Mouse (Mus musculus): Measurements from ENCODE around the gene Zcchc17. TPM values are rescaled to one million over a fixed set of nuclear protein-coding genes. Genes with fewer than 3 reads are reported as not detected.

The Zcchc17 gene
- polyA plus RNA-seq, 1 experiment from 2014 or later, result 87.1 TPM

DNA sequence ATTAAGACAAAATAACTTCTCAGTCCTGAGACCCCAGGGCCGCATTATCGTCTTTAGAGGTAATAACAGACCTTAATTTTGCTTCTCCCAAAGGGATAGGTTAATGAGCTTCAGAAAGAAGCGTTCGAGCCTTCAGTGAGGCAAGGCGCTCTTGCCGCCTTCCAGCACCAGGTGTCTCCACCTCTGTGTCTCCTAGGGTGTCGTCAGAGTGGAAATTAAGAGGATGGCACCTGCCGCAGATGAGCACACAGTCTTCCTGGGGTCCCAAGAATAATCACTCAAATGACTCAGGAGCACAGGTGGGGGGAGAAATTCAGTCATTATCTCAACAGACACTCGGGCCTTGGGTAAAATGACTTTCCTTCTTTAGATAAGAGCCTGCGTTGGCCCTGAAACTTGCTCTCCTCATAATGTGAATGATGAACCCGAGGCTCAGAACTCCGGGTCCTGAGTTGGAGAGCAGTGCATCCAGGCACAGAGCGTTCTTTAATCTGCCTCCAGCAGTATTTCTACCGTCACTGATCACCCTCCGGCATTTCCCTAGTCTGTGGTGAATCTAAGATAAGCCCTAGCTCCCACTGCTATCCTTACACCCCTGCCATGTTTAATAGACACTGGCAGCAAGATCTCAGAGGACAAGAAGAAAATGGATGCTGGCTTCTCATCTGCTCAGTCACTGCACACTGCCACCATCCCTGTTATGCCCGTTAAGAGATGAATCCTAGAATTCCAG lies 8.9 kb downstream of the Zcchc17 start:
- Histone ChIP-seq H3K27me3 (no peaks in the 10 kb centered on the region), H3K36me3 (peaks cover 78% of the 10 kb centered on the region), H3K4me3 (no peak overlapping the region), H3K9me3 (no peaks in the 10 kb centered on the region), H3K4me1 (no peaks in the 10 kb centered on the region), H3K9ac (no peak overlapping the region), H3K4me2 (replicated peaks) (no peak overlapping the region), H3K27ac (no peak overlapping the region)
- no peak for ATAC-seq (ENCODE audit: low FRiP score, low read depth)
- WGBS, result 88% methylated on average over 16 of the region's 16 CpGs

- no peak overlapping the region for H3K27ac ChIP-seq
- H3K4me1 ChIP-seq, result no peaks in the 10 kb centered on the region
- no peak overlapping the region for H3K4me2 ChIP-seq (replicated peaks)
- H3K4me3 ChIP-seq, result no peak overlapping the region
- H3K9ac ChIP-seq, result no peak overlapping the region
- no peaks in the 10 kb centered on the region for H3K27me3 ChIP-seq
- peaks cover 84% of the 10 kb centered on the region for H3K36me3 ChIP-seq
- ATAC-seq (ENCODE audit: low FRiP score, low read depth), result no peak
- no peaks in the 10 kb centered on the region for H3K9me3 ChIP-seq
- WGBS, result 90% methylated on average over 6 of the region's 6 CpGs
Measured at GRCm38 (mm10) chr4:130349666-130350065, 10.1 kb downstream of the Zcchc17 start.

GRCm38 (mm10) chr4:130341691-130342090 lies 18.1 kb downstream of the Zcchc17 start:
- H3K27ac ChIP-seq, result no peak overlapping the region
- H3K4me3 ChIP-seq, result no peak overlapping the region
- no peaks in the 10 kb centered on the region for H3K4me1 ChIP-seq
- H3K9ac ChIP-seq, result no peak overlapping the region
- no peaks in the 10 kb centered on the region for H3K27me3 ChIP-seq
- WGBS, result 28% methylated on average over 4 of the region's 4 CpGs
- no peak for ATAC-seq (ENCODE audit: low FRiP score, low read depth)
- no peak overlapping the region for H3K4me2 ChIP-seq (replicated peaks)
- H3K36me3 ChIP-seq, result peaks cover 57% of the 10 kb centered on the region
- H3K9me3 ChIP-seq, result no peaks in the 10 kb centered on the region

- peaks cover 68% of the 10 kb centered on the region for H3K36me3 ChIP-seq
- H3K9me3 ChIP-seq, result no peaks in the 10 kb centered on the region
- H3K4me3 ChIP-seq, result no peak overlapping the region
- 87% methylated on average over 5 of the region's 5 CpGs for WGBS
- H3K27ac ChIP-seq, result no peak overlapping the region
- H3K9ac ChIP-seq, result no peak overlapping the region
- H3K4me2 ChIP-seq (replicated peaks), result no peak overlapping the region
- no peak for ATAC-seq (ENCODE audit: low FRiP score, low read depth)
- H3K4me1 ChIP-seq, result no peaks in the 10 kb centered on the region
- no peaks in the 10 kb centered on the region for H3K27me3 ChIP-seq
Measured at GRCm38 (mm10) chr4:130335867-130336266, 23.9 kb downstream of the Zcchc17 start.

DNA sequence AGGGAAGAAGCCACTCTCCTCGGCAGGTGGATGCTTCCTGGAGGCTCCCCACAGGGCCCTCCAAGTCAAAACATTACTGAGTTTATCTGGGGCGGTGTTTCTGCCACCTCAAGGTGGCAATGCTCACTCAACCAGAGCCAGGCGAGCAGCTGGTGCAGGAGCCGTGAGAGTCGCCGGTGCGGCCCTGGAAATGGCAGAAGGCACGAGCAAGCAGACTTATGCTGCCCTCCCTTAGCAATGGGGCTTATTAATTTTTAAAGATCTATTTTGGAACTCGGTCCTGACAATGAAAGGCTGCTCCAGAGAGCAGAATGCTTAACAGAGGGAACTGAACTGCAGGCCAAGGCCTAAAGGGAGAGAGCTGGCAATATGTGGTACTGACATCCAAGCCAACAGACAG lies 32.4 kb downstream of the Zcchc17 start:
- Histone ChIP-seq H3K4me1 (no peaks in the 10 kb centered on the region), H3K27me3 (no peaks in the 10 kb centered on the region), H3K9ac (no peak overlapping the region), H3K4me2 (replicated peaks) (no peak overlapping the region), H3K27ac (no peak overlapping the region), H3K4me3 (no peak overlapping the region), H3K36me3 (peaks cover 84% of the 10 kb centered on the region), H3K9me3 (no peaks in the 10 kb centered on the region)
- no peak for ATAC-seq (ENCODE audit: low FRiP score, low read depth)
- WGBS, result 87% methylated on average over 9 of the region's 9 CpGs

DNA sequence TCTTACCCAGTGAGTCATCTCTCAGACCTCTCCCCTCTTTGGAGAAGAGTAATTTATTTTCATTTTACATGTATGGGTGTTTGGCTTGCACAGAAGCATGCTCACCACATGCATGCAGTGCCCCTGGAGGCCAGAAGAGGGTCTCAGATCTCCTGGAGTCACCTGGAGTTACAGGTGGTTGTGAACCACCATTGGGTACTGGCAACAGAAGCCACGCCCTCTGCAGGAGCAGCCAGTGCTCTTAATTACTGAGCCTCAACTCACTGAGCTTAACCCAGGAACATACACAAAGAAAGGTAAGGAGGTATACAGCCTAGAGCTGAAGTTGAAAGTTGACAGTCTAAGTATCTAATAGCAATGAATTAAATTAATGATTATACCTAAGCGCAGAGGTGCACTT lies 34.3 kb downstream of the Zcchc17 start:
- Histone ChIP-seq H3K27me3 (no peaks in the 10 kb centered on the region), H3K27ac (no peak overlapping the region), H3K36me3 (peaks cover 89% of the 10 kb centered on the region), H3K4me2 (replicated peaks) (no peak overlapping the region), H3K9me3 (no peaks in the 10 kb centered on the region), H3K4me3 (no peak overlapping the region), H3K9ac (no peak overlapping the region), H3K4me1 (no peaks in the 10 kb centered on the region)
- ATAC-seq (ENCODE audit: low FRiP score, low read depth), result no peak
- 91% methylated on average over 2 of the region's 2 CpGs for WGBS

DNA sequence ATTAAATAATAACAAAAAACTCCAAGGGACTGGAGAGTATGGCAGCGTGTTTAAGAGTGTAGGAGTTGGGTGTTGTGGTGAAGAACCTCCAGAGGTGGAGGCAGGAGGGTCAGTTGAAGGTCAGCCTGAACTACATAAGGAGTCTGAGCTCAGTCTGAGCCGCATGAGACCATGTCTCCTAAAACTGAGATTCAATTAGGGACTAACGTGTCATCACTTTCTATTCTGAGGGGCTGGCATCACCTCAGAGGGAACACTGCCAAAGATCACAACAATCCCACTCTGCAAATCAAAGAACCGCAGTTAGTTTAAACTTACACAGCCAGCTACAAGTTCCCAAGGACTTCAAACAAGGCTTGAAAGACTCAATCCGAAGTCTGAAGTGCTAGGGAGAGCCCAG lies 36.1 kb downstream of the Zcchc17 start:
- Histone ChIP-seq H3K4me2 (replicated peaks) (no peak overlapping the region), H3K9ac (no peak overlapping the region), H3K9me3 (no peaks in the 10 kb centered on the region), H3K27ac (no peak overlapping the region), H3K4me3 (no peak overlapping the region), H3K36me3 (peaks cover 97% of the 10 kb centered on the region), H3K4me1 (no peaks in the 10 kb centered on the region), H3K27me3 (no peaks in the 10 kb centered on the region)
- 79% methylated on average over 5 of the region's 5 CpGs for WGBS
- no peak for ATAC-seq (ENCODE audit: low FRiP score, low read depth)

DNA sequence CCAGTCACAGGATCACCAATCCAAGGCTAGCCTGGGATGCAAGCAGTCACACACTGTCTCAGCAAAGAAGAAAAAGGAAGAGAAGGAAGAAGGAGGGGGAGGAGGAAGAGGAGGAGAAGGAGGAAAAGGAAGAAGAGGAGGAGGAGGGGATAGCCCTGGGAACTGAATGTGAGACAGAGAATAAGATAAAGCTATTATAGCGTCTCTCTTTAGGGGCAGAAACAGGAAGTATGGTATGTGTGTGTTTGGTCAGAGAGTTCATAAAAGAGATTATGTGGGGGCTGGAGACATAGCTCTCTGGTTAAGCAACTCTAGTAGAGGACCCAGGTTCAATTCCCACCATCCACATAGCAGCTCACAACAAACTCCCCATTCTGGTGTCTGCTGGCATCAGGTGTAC lies 36.6 kb downstream of the Zcchc17 start:
- no peak overlapping the region for H3K4me2 ChIP-seq (replicated peaks)
- no peaks in the 10 kb centered on the region for H3K27me3 ChIP-seq
- no peak for ATAC-seq (ENCODE audit: low FRiP score, low read depth)
- no peaks in the 10 kb centered on the region for H3K4me1 ChIP-seq
- H3K4me3 ChIP-seq, result no peak overlapping the region
- H3K27ac ChIP-seq, result no peak overlapping the region
- 79% methylated on average over 1 of the region's 1 CpGs for WGBS
- no peaks in the 10 kb centered on the region for H3K9me3 ChIP-seq
- no peak overlapping the region for H3K9ac ChIP-seq
- peaks cover 97% of the 10 kb centered on the region for H3K36me3 ChIP-seq

GRCm38 (mm10) chr4:130322567-130322966 lies 37.2 kb downstream of the Zcchc17 start:
- H3K4me1 ChIP-seq, result no peaks in the 10 kb centered on the region
- 89% methylated on average over 7 of the region's 7 CpGs for WGBS
- H3K4me2 ChIP-seq (replicated peaks), result no peak overlapping the region

GRCm38 (mm10) chr4:130321640-130322039 lies 38.1 kb downstream of the Zcchc17 start:
- peaks cover 91% of the 10 kb centered on the region for H3K36me3 ChIP-seq
- H3K27ac ChIP-seq, result no peak overlapping the region
- H3K27me3 ChIP-seq, result no peaks in the 10 kb centered on the region
- H3K4me2 ChIP-seq (replicated peaks), result no peak overlapping the region
- H3K9me3 ChIP-seq, result no peaks in the 10 kb centered on the region
- 96% methylated on average over 7 of the region's 7 CpGs for WGBS
- no peak overlapping the region for H3K4me3 ChIP-seq
- no peak for ATAC-seq (ENCODE audit: low FRiP score, low read depth)
- H3K4me1 ChIP-seq, result no peaks in the 10 kb centered on the region
- no peak overlapping the region for H3K9ac ChIP-seq

More at GRCm38 (mm10) chr4:130322567-130322966, 37.2 kb downstream of the Zcchc17 start:
- no peak for ATAC-seq (ENCODE audit: low FRiP score, low read depth)
- H3K9ac ChIP-seq, result no peak overlapping the region
- H3K27ac ChIP-seq, result no peak overlapping the region
- H3K4me3 ChIP-seq, result no peak overlapping the region
- peaks cover 96% of the 10 kb centered on the region for H3K36me3 ChIP-seq
- no peaks in the 10 kb centered on the region for H3K9me3 ChIP-seq
- no peaks in the 10 kb centered on the region for H3K27me3 ChIP-seq

DNA sequence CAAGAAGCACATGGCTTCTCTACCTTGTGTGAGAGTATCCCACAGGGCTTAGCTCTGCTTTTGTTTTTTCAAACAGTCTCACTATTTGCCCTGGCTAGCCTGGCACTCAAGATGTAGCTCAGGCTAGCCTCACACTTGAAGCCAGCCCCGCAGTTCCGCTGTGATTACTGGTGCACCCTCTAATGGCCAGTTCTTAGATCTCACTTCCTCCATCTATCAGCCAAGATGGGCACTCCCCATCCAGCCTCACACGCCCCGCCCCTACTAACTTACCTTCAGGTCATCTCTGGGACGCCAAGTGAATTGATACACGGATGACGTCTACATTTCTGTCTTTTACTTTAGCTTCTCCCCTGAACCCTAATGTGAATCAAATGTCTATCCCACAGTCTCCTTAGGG lies 40.2 kb downstream of the Zcchc17 start:
- no peak overlapping the region for H3K4me2 ChIP-seq (replicated peaks)
- peaks cover 88% of the 10 kb centered on the region for H3K36me3 ChIP-seq
- H3K27me3 ChIP-seq, result no peaks in the 10 kb centered on the region
- ATAC-seq (ENCODE audit: low FRiP score, low read depth), result no peak
- 84% methylated on average over 7 of the region's 7 CpGs for WGBS
- H3K4me3 ChIP-seq, result no peak overlapping the region
- no peaks in the 10 kb centered on the region for H3K4me1 ChIP-seq
- H3K27ac ChIP-seq, result no peak overlapping the region
- H3K9me3 ChIP-seq, result no peaks in the 10 kb centered on the region
- no peak overlapping the region for H3K9ac ChIP-seq

DNA sequence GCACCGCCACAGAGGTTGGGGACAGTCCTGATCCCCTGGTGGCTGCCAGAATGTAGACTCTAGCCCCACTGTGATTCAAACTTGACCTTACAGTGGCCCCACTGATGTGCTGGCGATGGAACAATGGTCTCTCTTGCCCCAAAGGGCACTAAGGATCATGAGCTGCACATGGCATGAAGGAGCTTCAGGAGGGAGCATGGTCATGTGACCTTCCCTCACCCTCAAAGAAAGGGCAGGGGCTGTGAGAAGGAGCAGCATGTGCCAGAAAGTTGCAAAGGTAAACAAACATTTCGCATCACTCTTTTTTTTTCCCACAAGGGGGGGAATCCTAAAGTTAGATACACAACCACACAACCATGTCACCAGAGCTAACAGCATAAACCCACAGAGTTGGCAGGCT lies 41.6 kb downstream of the Zcchc17 start:
- Histone ChIP-seq H3K4me1 (no peaks in the 10 kb centered on the region), H3K36me3 (peaks cover 88% of the 10 kb centered on the region), H3K4me3 (no peak overlapping the region), H3K27ac (no peak overlapping the region), H3K9ac (no peak overlapping the region), H3K4me2 (replicated peaks) (no peak overlapping the region), H3K27me3 (no peaks in the 10 kb centered on the region), H3K9me3 (no peaks in the 10 kb centered on the region)
- ATAC-seq (ENCODE audit: low FRiP score, low read depth), result no peak
- WGBS, result 84% methylated on average over 3 of the region's 3 CpGs

GRCm38 (mm10) chr4:130316691-130317090 lies 43.1 kb downstream of the Zcchc17 start:
- H3K4me3 ChIP-seq, result no peak overlapping the region
- H3K27me3 ChIP-seq, result peaks cover 3% of the 10 kb centered on the region
- whole genome bisulfite sequencing, result 87% methylated on average over 10 of the region's 10 CpGs
- H3K4me1 ChIP-seq, result no peaks in the 10 kb centered on the region
- no peak overlapping the region for H3K27ac ChIP-seq
- H3K9me3 ChIP-seq, result no peaks in the 10 kb centered on the region
- no peak overlapping the region for H3K9ac ChIP-seq
- H3K4me2 ChIP-seq (replicated peaks), result no peak overlapping the region
- no peak for ATAC-seq (ENCODE audit: low FRiP score, low read depth)
- H3K36me3 ChIP-seq, result peaks cover 81% of the 10 kb centered on the region

Measured in limb, embryonic 13.5 days (tissue).